Mouse (Mus musculus): ENCODE measurements around the gene Sphk2. TPM values are rescaled to one million over a fixed set of nuclear protein-coding genes. Genes with fewer than 3 reads are reported as not detected.
"Not testable (repeated sequence)": the region's sequence is repeated elsewhere in the genome, so short reads cannot be mapped to it uniquely, and the experiment has no call there.

Gene Sphk2
- polyA plus RNA-seq, 2 experiments, result 27.5 to 36.9 TPM

GRCm38 (mm10) chr7:45665303-45666138, 52.3 kb downstream of the Sphk2 start:
- Histone ChIP-seq H3K27me3 (ENCODE audit: control insufficient read depth, insufficient read depth, low read length) (no peaks in the 10 kb centered on the region), H3K9me3 (ENCODE audit: control insufficient read depth, low read length) (no peaks in the 10 kb centered on the region), H3K9ac (ENCODE audit: low read depth, low read length, severe bottlenecking) (no peak overlapping the region), H3K27ac (replicated peaks; ENCODE audit: low read depth, low read length) (no peak overlapping the region), H3K4me3 (replicated peaks; ENCODE audit: low read length) (no peak overlapping the region), H3K36me3 (ENCODE audit: control insufficient read depth, insufficient read depth, low read length) (no peaks in the 10 kb centered on the region), H3K4me1 (ENCODE audit: control insufficient read depth, insufficient read depth, low read length) (no peaks in the 10 kb centered on the region), H3K4me2 (replicated peaks; ENCODE audit: low read depth, low read length, severe bottlenecking) (no peak overlapping the region; the same call in 1 of the 2 replicates)
- 42% methylated on average over 13 of the region's 13 CpGs for WGBS
- ATAC-seq (ENCODE audit: low FRiP score, low read depth) (no peak), DNase-seq (ENCODE audit: low spot score) (no peak)
- TF ChIP-seq POLR2A (IDR thresholded peaks at IDR 0.05; ENCODE audit: borderline replicate concordance, extremely low read depth, insufficient read depth, insufficient read length), result no peak

- DNase-seq (ENCODE audit: low spot score); H3K9ac ChIP-seq (ENCODE audit: low read depth, low read length, severe bottlenecking); ATAC-seq (ENCODE audit: low FRiP score, low read depth); H3K4me1 ChIP-seq (ENCODE audit: control insufficient read depth, insufficient read depth, low read length); H3K9me3 ChIP-seq (ENCODE audit: control insufficient read depth, low read length); H3K36me3 ChIP-seq (ENCODE audit: control insufficient read depth, insufficient read depth, low read length); H3K27ac ChIP-seq (replicated peaks; ENCODE audit: low read depth, low read length); H3K4me3 ChIP-seq (replicated peaks; ENCODE audit: low read length); H3K4me2 ChIP-seq (replicated peaks; ENCODE audit: low read depth, low read length, severe bottlenecking); H3K27me3 ChIP-seq (ENCODE audit: control insufficient read depth, insufficient read depth, low read length): not testable (repeated sequence)
- 87% methylated on average over 5 of the region's 6 CpGs for WGBS
Measured at GRCm38 (mm10) chr7:45661702-45662101, 56.1 kb downstream of the Sphk2 start.

GRCm38 (mm10) chr7:45660746-45661478, 56.9 kb downstream of the Sphk2 start:
- no peaks in the 10 kb centered on the region for H3K27me3 ChIP-seq (ENCODE audit: control insufficient read depth, insufficient read depth, low read length)
- H3K9me3 ChIP-seq (ENCODE audit: control insufficient read depth, low read length), result no peaks in the 10 kb centered on the region
- DNase-seq (ENCODE audit: low spot score) (no peak), ATAC-seq (ENCODE audit: low FRiP score, low read depth) (no peak)
- WGBS, result 76% methylated on average over 11 of the region's 11 CpGs
- no peaks in the 10 kb centered on the region for H3K4me1 ChIP-seq (ENCODE audit: control insufficient read depth, insufficient read depth, low read length)
- no peak overlapping the region for H3K9ac ChIP-seq (ENCODE audit: low read depth, low read length, severe bottlenecking)
- no peak overlapping the region for H3K4me2 ChIP-seq (replicated peaks; ENCODE audit: low read depth, low read length, severe bottlenecking)
- no peak overlapping the region for H3K27ac ChIP-seq (replicated peaks; ENCODE audit: low read depth, low read length)
- H3K36me3 ChIP-seq (ENCODE audit: control insufficient read depth, insufficient read depth, low read length), result no peaks in the 10 kb centered on the region
- no peak overlapping the region for H3K4me3 ChIP-seq (replicated peaks; ENCODE audit: low read length)
- TF ChIP-seq POLR2A (IDR thresholded peaks at IDR 0.05; ENCODE audit: borderline replicate concordance, extremely low read depth, insufficient read depth, insufficient read length), result no peak

Other genes with a start within 250 kb of the Sphk2 start
Only the 30 nearest of the 32 such genes appear.
- gene Dhdh, start 229.2 kb downstream of the Sphk2 start, polyA plus RNA-seq (2012; rRNA removed), result 2.4 and 2.9 TPM in 2 replicates
- 2.0 and 2.6 TPM in 2 replicates for gene Dhdh, start 229.2 kb downstream of the Sphk2 start, polyA plus RNA-seq (2014; fragmentation: Nextera tagmentation; extraction: Ambion mirVana)
- gene Nucb1, start 207.6 kb downstream of the Sphk2 start, polyA plus RNA-seq (2012; rRNA removed), result 293 and 299 TPM in 2 replicates
- 239 and 254 TPM in 2 replicates for gene Nucb1, start 207.6 kb downstream of the Sphk2 start, polyA plus RNA-seq (2014; fragmentation: Nextera tagmentation; extraction: Ambion mirVana)
- gene Ppp1r15a, start 191.7 kb downstream of the Sphk2 start, polyA plus RNA-seq (2012; rRNA removed), result 27.5 and 29.8 TPM in 2 replicates
- 21.2 and 22.1 TPM in 2 replicates for gene Ppp1r15a, start 191.7 kb downstream of the Sphk2 start, polyA plus RNA-seq (2014; fragmentation: Nextera tagmentation; extraction: Ambion mirVana)
- gene Plekha4, start 191.7 kb downstream of the Sphk2 start, polyA plus RNA-seq (2012; rRNA removed), result 13.1 and 17.2 TPM in 2 replicates
- gene Plekha4, start 191.7 kb downstream of the Sphk2 start, polyA plus RNA-seq (2014; fragmentation: Nextera tagmentation; extraction: Ambion mirVana), result 4.3 and 4.6 TPM in 2 replicates
- gene Hsd17b14, start 163.1 kb downstream of the Sphk2 start, polyA plus RNA-seq (2012; rRNA removed), result 1.1 and 1.2 TPM in 2 replicates
- gene Hsd17b14, start 163.1 kb downstream of the Sphk2 start, polyA plus RNA-seq (2014; fragmentation: Nextera tagmentation; extraction: Ambion mirVana), result 0.44 and 0.92 TPM in 2 replicates
- 67.6 and 71.5 TPM in 2 replicates for gene Bcat2, start 147.8 kb downstream of the Sphk2 start, polyA plus RNA-seq (2012; rRNA removed)
- gene Bcat2, start 147.8 kb downstream of the Sphk2 start, polyA plus RNA-seq (2014; fragmentation: Nextera tagmentation; extraction: Ambion mirVana), result 57.2 and 60.4 TPM in 2 replicates
- gene Fgf21, start 102.5 kb downstream of the Sphk2 start, polyA plus RNA-seq (2012; rRNA removed), result 0.58 and 0.73 TPM in 2 replicates
- gene Fgf21, start 102.5 kb downstream of the Sphk2 start, polyA plus RNA-seq (2014; fragmentation: Nextera tagmentation; extraction: Ambion mirVana), result 0.43 and 0.66 TPM in 2 replicates
- gene Fut1, start 100.7 kb downstream of the Sphk2 start, polyA plus RNA-seq (2012; rRNA removed), result 1.0 and 1.9 TPM in 2 replicates
- gene Fut1, start 100.7 kb downstream of the Sphk2 start, polyA plus RNA-seq (2014; fragmentation: Nextera tagmentation; extraction: Ambion mirVana), result 1.2 and 1.8 TPM in 2 replicates
- 0.33 and 0.43 TPM in 2 replicates for gene Izumo1, start 96.2 kb downstream of the Sphk2 start, polyA plus RNA-seq (2012; rRNA removed)
- gene Izumo1, start 96.2 kb downstream of the Sphk2 start, polyA plus RNA-seq (2014; fragmentation: Nextera tagmentation; extraction: Ambion mirVana), result 0.39 TPM in 1 of 2 replicates, not detected in the other
- gene Rasip1, start 90.5 kb downstream of the Sphk2 start, polyA plus RNA-seq (2012; rRNA removed), result 14.1 and 16.7 TPM in 2 replicates
- gene Rasip1, start 90.5 kb downstream of the Sphk2 start, polyA plus RNA-seq (2014; fragmentation: Nextera tagmentation; extraction: Ambion mirVana), result 11.0 and 11.8 TPM in 2 replicates
- 34.6 and 43.9 TPM in 2 replicates for gene Mamstr, start 78.0 kb downstream of the Sphk2 start, polyA plus RNA-seq (2012; rRNA removed)
- gene Mamstr, start 78.0 kb downstream of the Sphk2 start, polyA plus RNA-seq (2014; fragmentation: Nextera tagmentation; extraction: Ambion mirVana), result 15.7 and 19.8 TPM in 2 replicates
- 1.1 and 1.4 TPM in 2 replicates for gene Fut2, start 51.6 kb downstream of the Sphk2 start, polyA plus RNA-seq (2012; rRNA removed)
- gene Fut2, start 51.6 kb downstream of the Sphk2 start, polyA plus RNA-seq (2014; fragmentation: Nextera tagmentation; extraction: Ambion mirVana), result 2.2 and 2.9 TPM in 2 replicates
- gene Ntn5, start 34.0 kb downstream of the Sphk2 start, polyA plus RNA-seq (2012; rRNA removed), result 1.3 and 2.1 TPM in 2 replicates
- 0.59 and 0.86 TPM in 2 replicates for gene Ntn5, start 34.0 kb downstream of the Sphk2 start, polyA plus RNA-seq (2014; fragmentation: Nextera tagmentation; extraction: Ambion mirVana)
- 1.7 and 2.8 TPM in 2 replicates for gene Sec1, start 23.6 kb downstream of the Sphk2 start, polyA plus RNA-seq (2012; rRNA removed)
- gene Sec1, start 23.6 kb downstream of the Sphk2 start, polyA plus RNA-seq (2014; fragmentation: Nextera tagmentation; extraction: Ambion mirVana), result 0.46 and 0.92 TPM in 2 replicates
- 34.1 and 46.4 TPM in 2 replicates for gene Car11, start 18.2 kb downstream of the Sphk2 start, polyA plus RNA-seq (2012; rRNA removed)
- gene Car11, start 18.2 kb downstream of the Sphk2 start, polyA plus RNA-seq (2014; fragmentation: Nextera tagmentation; extraction: Ambion mirVana), result 9.5 and 10.6 TPM in 2 replicates
- 15.1 and 16.8 TPM in 2 replicates for gene Dbp, start 12.9 kb downstream of the Sphk2 start, polyA plus RNA-seq (2012; rRNA removed)
- gene Dbp, start 12.9 kb downstream of the Sphk2 start, polyA plus RNA-seq (2014; fragmentation: Nextera tagmentation; extraction: Ambion mirVana), result 7.0 and 8.9 TPM in 2 replicates
- 1,056 and 1,196 TPM in 2 replicates for gene Rpl18, start 2.5 kb downstream of the Sphk2 start, polyA plus RNA-seq (2012; rRNA removed)
- gene Rpl18, start 2.5 kb downstream of the Sphk2 start, polyA plus RNA-seq (2014; fragmentation: Nextera tagmentation; extraction: Ambion mirVana), result 1,210 and 1,246 TPM in 2 replicates
- gene Fam83e, start 3.2 kb upstream of the Sphk2 start, polyA plus RNA-seq (2012; rRNA removed), result 0.92 and 0.95 TPM in 2 replicates
- gene Fam83e, start 3.2 kb upstream of the Sphk2 start, polyA plus RNA-seq (2014; fragmentation: Nextera tagmentation; extraction: Ambion mirVana), result 0.30 and 0.48 TPM in 2 replicates
- gene Spaca4, start 7.8 kb upstream of the Sphk2 start, polyA plus RNA-seq (2012; rRNA removed), result not detected in 2 replicates
- gene Spaca4, start 7.8 kb upstream of the Sphk2 start, polyA plus RNA-seq (2014; fragmentation: Nextera tagmentation; extraction: Ambion mirVana), result not detected in 2 replicates
- 46.2 and 70.5 TPM in 2 replicates for gene Lmtk3, start 65.7 kb upstream of the Sphk2 start, polyA plus RNA-seq (2012; rRNA removed)
- gene Lmtk3, start 65.7 kb upstream of the Sphk2 start, polyA plus RNA-seq (2014; fragmentation: Nextera tagmentation; extraction: Ambion mirVana), result 1.8 and 2.8 TPM in 2 replicates
- gene Sult2b1, start 66.7 kb upstream of the Sphk2 start, polyA plus RNA-seq (2012; rRNA removed), result 5.3 and 8.9 TPM in 2 replicates
- 19.0 and 31.7 TPM in 2 replicates for gene Sult2b1, start 66.7 kb upstream of the Sphk2 start, polyA plus RNA-seq (2014; fragmentation: Nextera tagmentation; extraction: Ambion mirVana)
- 100 and 105 TPM in 2 replicates for gene Cyth2, start 96.6 kb upstream of the Sphk2 start, polyA plus RNA-seq (2012; rRNA removed)
- 91.7 and 113 TPM in 2 replicates for gene Cyth2, start 96.6 kb upstream of the Sphk2 start, polyA plus RNA-seq (2014; fragmentation: Nextera tagmentation; extraction: Ambion mirVana)
- 1.7 and 3.5 TPM in 2 replicates for gene Kcnj14, start 106.8 kb upstream of the Sphk2 start, polyA plus RNA-seq (2012; rRNA removed)
- 1.1 and 1.4 TPM in 2 replicates for gene Kcnj14, start 106.8 kb upstream of the Sphk2 start, polyA plus RNA-seq (2014; fragmentation: Nextera tagmentation; extraction: Ambion mirVana)
- gene Grwd1, start 112.9 kb upstream of the Sphk2 start, polyA plus RNA-seq (2012; rRNA removed), result 33.7 and 38.7 TPM in 2 replicates
- gene Grwd1, start 112.9 kb upstream of the Sphk2 start, polyA plus RNA-seq (2014; fragmentation: Nextera tagmentation; extraction: Ambion mirVana), result 62.4 and 62.9 TPM in 2 replicates
- gene Kdelr1, start 154.8 kb upstream of the Sphk2 start, polyA plus RNA-seq (2012; rRNA removed), result 374 and 521 TPM in 2 replicates
- 140 and 163 TPM in 2 replicates for gene Kdelr1, start 154.8 kb upstream of the Sphk2 start, polyA plus RNA-seq (2014; fragmentation: Nextera tagmentation; extraction: Ambion mirVana)
- gene Grin2d, start 160.4 kb upstream of the Sphk2 start, polyA plus RNA-seq (2012; rRNA removed), result 4.9 and 7.4 TPM in 2 replicates
- 0.59 and 0.61 TPM in 2 replicates for gene Grin2d, start 160.4 kb upstream of the Sphk2 start, polyA plus RNA-seq (2014; fragmentation: Nextera tagmentation; extraction: Ambion mirVana)
- gene Syngr4, start 178.7 kb upstream of the Sphk2 start, polyA plus RNA-seq (2012; rRNA removed), result 0.49 and 0.83 TPM in 2 replicates
- 0.53 and 0.99 TPM in 2 replicates for gene Syngr4, start 178.7 kb upstream of the Sphk2 start, polyA plus RNA-seq (2014; fragmentation: Nextera tagmentation; extraction: Ambion mirVana)
- 17.1 and 22.7 TPM in 2 replicates for gene Tmem143, start 178.9 kb upstream of the Sphk2 start, polyA plus RNA-seq (2012; rRNA removed)
- 3.5 and 4.7 TPM in 2 replicates for gene Tmem143, start 178.9 kb upstream of the Sphk2 start, polyA plus RNA-seq (2014; fragmentation: Nextera tagmentation; extraction: Ambion mirVana)
- gene Emp3, start 203.4 kb upstream of the Sphk2 start, polyA plus RNA-seq (2012; rRNA removed), result 201 and 274 TPM in 2 replicates
- 318 and 324 TPM in 2 replicates for gene Emp3, start 203.4 kb upstream of the Sphk2 start, polyA plus RNA-seq (2014; fragmentation: Nextera tagmentation; extraction: Ambion mirVana)
- 7.1 and 7.9 TPM in 2 replicates for gene Ccdc114, start 206.1 kb upstream of the Sphk2 start, polyA plus RNA-seq (2012; rRNA removed)
- gene Ccdc114, start 206.1 kb upstream of the Sphk2 start, polyA plus RNA-seq (2014; fragmentation: Nextera tagmentation; extraction: Ambion mirVana), result 2.5 and 3.1 TPM in 2 replicates

Data from limb, embryonic 14.5 days (tissue).